Mouse (Mus musculus) heart, adult 9 months (tissue): ENCODE data around the gene Fbxo30.

Source experiments
- DNase-seq, 2 experiments: peaks; one replicate each; pipeline ENCODE4 v3.0.0; 2022; ENCODE audit warnings: low spot score in 2 of 2

Gene Fbxo30

DNA sequence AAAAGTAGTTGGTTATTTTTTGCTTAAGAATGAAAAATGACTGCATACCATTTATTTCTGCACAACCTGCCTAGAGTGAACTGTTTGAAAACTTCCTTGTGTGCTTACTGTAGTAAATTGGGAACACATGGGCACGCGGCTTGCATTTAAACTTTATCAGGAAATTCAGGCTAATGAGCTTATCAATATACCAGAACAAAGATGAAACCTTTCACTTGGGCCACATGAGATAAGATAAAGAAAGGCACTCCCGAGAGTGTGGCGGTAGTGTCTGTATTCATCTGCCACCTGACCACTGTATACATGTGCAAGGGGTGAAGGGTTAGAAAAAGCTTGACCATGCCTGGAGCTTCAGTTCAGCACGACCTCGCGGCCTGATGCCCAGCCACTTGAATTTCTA, 41.2 kb downstream of the Fbxo30 start:
- DNase-seq: no peak

- DNase-seq: no peak
These were observed 42.2 kb downstream of the Fbxo30 start for GRCm38 (mm10) chr10:11323202-11323898.

DNA sequence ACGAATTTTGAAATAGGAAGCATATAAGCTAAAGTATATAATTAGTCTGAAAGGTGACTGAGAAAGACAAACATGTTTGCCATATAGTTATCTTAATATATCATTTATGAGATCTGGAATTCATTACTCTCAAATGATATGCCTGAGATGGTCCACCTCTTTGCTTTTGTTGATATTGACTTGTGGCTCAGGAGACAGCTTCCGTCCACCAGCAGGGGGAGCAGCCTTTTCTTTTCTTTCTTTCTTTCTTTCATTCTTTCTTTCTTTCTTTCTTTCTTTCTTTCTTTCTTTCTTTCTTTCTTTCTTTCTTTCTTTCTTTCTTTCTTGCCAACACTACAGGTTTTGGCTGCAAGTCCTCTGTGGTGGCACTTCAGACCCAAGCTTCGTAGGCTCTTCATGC, 45.4 kb downstream of the Fbxo30 start:
- no peak for DNase-seq

DNA sequence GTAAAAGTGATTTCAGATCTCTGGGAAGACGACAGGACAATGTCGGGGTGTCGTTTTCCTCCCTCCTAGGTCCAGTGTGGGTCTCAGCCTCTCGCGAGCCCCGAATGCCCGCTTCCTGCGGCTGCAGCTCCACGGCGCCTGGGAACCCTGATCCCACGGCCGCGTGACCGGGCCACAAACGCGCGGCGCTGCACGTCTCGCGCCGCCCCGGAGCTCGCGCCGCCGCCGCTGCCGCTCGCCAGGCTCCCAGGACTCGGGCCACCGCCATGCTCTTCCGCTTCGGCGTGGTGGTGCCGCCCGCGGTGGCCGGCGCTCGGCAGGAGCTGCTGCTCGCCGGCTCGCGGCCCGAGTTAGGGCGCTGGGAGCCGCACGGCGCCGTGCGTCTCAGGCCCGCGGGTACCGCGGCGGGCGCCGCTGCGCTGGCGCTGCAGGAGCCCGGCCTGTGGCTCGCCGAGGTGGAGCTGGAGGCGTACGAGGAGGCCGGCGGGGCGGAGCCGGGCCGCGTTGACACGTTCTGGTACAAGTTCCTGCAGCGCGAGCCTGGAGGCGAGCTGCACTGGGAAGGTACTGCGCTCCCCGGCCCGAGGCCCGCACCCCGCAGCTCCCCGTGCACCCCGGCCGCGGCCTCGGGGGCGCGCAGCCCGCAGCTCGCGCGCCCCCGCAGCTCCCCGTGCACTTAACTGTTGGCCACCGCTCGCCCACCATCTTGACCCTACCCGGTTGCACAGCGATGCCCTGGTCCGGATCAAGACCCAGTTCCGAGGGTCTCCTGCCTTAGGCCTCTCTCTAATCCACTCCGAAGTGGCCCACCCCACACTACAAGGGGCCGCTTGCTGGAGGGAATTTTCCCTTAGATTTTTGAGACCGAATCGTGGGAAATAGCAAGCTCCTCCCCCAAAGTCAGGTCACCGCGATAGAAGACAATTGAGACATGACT, 62.3 kb downstream of the Fbxo30 start, which contains the start of gene Epm2a:
Gene Epm2a, plus strand, starts transcription at position 200 of the 937 bp plus-strand sequence.
- peak; percentile 81 to 82 for DNase-seq

- no peak for DNase-seq
These were observed 63.7 kb downstream of the Fbxo30 start for GRCm38 (mm10) chr10:11344536-11345468.
